Mouse (Mus musculus) hindbrain, embryonic 14.5 days (tissue): ENCODE results near the gene Gm49776. TPM values are rescaled to one million over a fixed set of nuclear protein-coding genes. Genes with fewer than 3 reads are reported as not detected.
A peak's percentile ranks its signal among the peaks of the same experiment; 100 is the strongest.

ENCODE experiments used
- ATAC-seq: fragments of 200-750 bp; cut with Nextera tagmentation; 2 replicates; pipeline ENCODE4 v1.8.0; 2017; ENCODE audit warnings: moderate number of reproducible peaks, mild to moderate bottlenecking, moderate TSS enrichment, moderate library complexity; ENCODE audit not compliant: low FRiP score
- DNase-seq: peaks from one replicate; pipeline ENCODE4 v3.0.0-alpha.2; 2015; ENCODE audit warnings: low spot score
- H3K27ac ChIP-seq: fragments of 300-500 bp; sonication (generic); 2 replicates; pipeline ENCODE4 v1.5.1; 2014; ENCODE audit warnings: mild to moderate bottlenecking, moderate library complexity
- H3K27me3 ChIP-seq: fragments of 300-500 bp; sonication (generic); 2 replicates; pipeline ENCODE4 v1.6.1; 2014; ENCODE audit warnings: mild to moderate bottlenecking, low read length, mixed read lengths; ENCODE audit not compliant: control insufficient read depth, insufficient read depth
- H3K36me3 ChIP-seq: fragments of 300-500 bp; sonication (generic); replicated peaks from 2 replicates; pipeline ENCODE4 v1.6.1; 2014; ENCODE audit not compliant: control insufficient read depth, insufficient read depth
- H3K4me1 ChIP-seq: fragments of 300-500 bp; sonication (generic); replicated peaks from 2 replicates; pipeline ENCODE4 v1.6.1; 2014; ENCODE audit warnings: antibody characterized with exemption, low read length, mixed read lengths; ENCODE audit not compliant: control insufficient read depth, insufficient read depth
- H3K4me2 ChIP-seq: fragments of 300-500 bp; sonication (generic); replicated peaks from 2 replicates; pipeline ENCODE4 v1.6.1; 2014; ENCODE audit warnings: mild to moderate bottlenecking, moderate library complexity
- H3K4me3 ChIP-seq: fragments of 300-500 bp; sonication (generic); replicated peaks from 2 replicates; pipeline ENCODE4 v1.5.1; 2014; ENCODE audit warnings: mild to moderate bottlenecking, low read length
- H3K9ac ChIP-seq: fragments of 300-500 bp; sonication (generic); 2 replicates; pipeline ENCODE4 v1.6.1; 2014
- H3K9me3 ChIP-seq: fragments of 300-500 bp; sonication (generic); 2 replicates; pipeline ENCODE4 v1.6.1; 2016; ENCODE audit warnings: low read length; ENCODE audit not compliant: control insufficient read depth
- WGBS: fragments of 180-500 bp; shearing (Covaris S2); extraction: QIAGEN DNeasy Blood & Tissue Kit; methylation state at CpG from one replicate; pipeline ENCODE4 v1.1.7; 2014; 5-methylcytosine and 5-hydroxymethylcytosine counted together
- polyA plus RNA-seq: library from polyadenylated mRNA; unstranded; fragments of >200 nt; fragmentation: Nextera tagmentation; extraction: Ambion mirVana; gene quantifications from 2 replicates; pipeline ENCODE4 v1.2.1, GENCODE M21; 2014

Gene Gm49776
- polyA plus RNA-seq, 1 experiment from 2014 or later = not detected

GRCm38 (mm10) chr16:18217579-18217978 is 40.5 kb downstream of the Gm49776 start, which contains the start of gene Ccdc188:
Gene Ccdc188 (plus strand): TSS chr16:18217879.
- Histone ChIP-seq H3K27ac (no peak within 1 kb of the TSS), H3K27me3 (no peaks in the 10 kb centered on the region), H3K9me3 (no peaks in the 10 kb centered on the region), H3K9ac (no peak within 1 kb of the TSS; the same call in 1 of the 2 replicates), H3K4me2 (no peak within 1 kb of the TSS), H3K4me3 (no peak within 1 kb of the TSS), H3K4me1 (peaks cover 47% of the 10 kb centered on the region), H3K36me3 (peaks cover 17% of the 10 kb centered on the region)
- DNase-seq (no peak), ATAC-seq (no peak)
- 90% methylated on average over 4 of the region's 4 CpGs for WGBS

GRCm38 (mm10) chr16:18214858-18215257 is 43.3 kb downstream of the Gm49776 start:
- Histone ChIP-seq H3K4me2 (peak overlapping the region; percentile 53), H3K9me3 (no peaks in the 10 kb centered on the region), H3K27me3 (no peaks in the 10 kb centered on the region), H3K27ac (peak overlapping the region; percentile 92), H3K9ac (peak overlapping the region; percentile 53), H3K4me3 (peak overlapping the region; percentile 26), H3K4me1 (peaks cover 51% of the 10 kb centered on the region), H3K36me3 (no peaks in the 10 kb centered on the region)
- ATAC-seq (no peak), DNase-seq (peak; percentile 29)
- 45% methylated on average over 7 of the region's 7 CpGs for WGBS

GRCm38 (mm10) chr16:18213689-18214088 is 44.4 kb downstream of the Gm49776 start:
- no peaks in the 10 kb centered on the region for H3K36me3 ChIP-seq
- no peaks in the 10 kb centered on the region for H3K27me3 ChIP-seq
- peaks cover 48% of the 10 kb centered on the region for H3K4me1 ChIP-seq

GRCm38 (mm10) chr16:18211417-18212171 is 46.5 kb downstream of the Gm49776 start:
- H3K27me3 ChIP-seq = no peaks in the 10 kb centered on the region
- DNase-seq (peak; percentile 97), ATAC-seq (peak; percentile 19; the same call in 1 of the 2 replicates)
- no peak overlapping the region for H3K4me3 ChIP-seq
- H3K4me2 ChIP-seq = no peak overlapping the region
- no peak overlapping the region for H3K9ac ChIP-seq
- H3K27ac ChIP-seq = 0 out of 2 replicates have a peak overlapping the region, but pooled peaks have one; percentile 29
- no peaks in the 10 kb centered on the region for H3K36me3 ChIP-seq
- WGBS = 44% methylated on average over 10 of the region's 10 CpGs
- H3K4me1 ChIP-seq = peaks cover 48% of the 10 kb centered on the region
- H3K9me3 ChIP-seq = no peaks in the 10 kb centered on the region

More at GRCm38 (mm10) chr16:18213689-18214088, 44.4 kb downstream of the Gm49776 start:
- peak overlapping the region; percentile 92 for H3K27ac ChIP-seq
- H3K4me3 ChIP-seq = peak overlapping the region; percentile 26
- H3K9me3 ChIP-seq = no peaks in the 10 kb centered on the region
- peak; percentile 91 for DNase-seq
- peak overlapping the region; percentile 53 for H3K4me2 ChIP-seq
- peak; percentile 89 for ATAC-seq
- 7% methylated on average over 6 of the region's 6 CpGs for WGBS
- H3K9ac ChIP-seq = peak overlapping the region; percentile 53

GRCm38 (mm10) chr16:18210701-18211416 is 47.3 kb downstream of the Gm49776 start:
- no peak for ATAC-seq
- H3K4me3 ChIP-seq = no peak overlapping the region
- H3K9ac ChIP-seq = no peak overlapping the region
- no peaks in the 10 kb centered on the region for H3K27me3 ChIP-seq
- H3K4me1 ChIP-seq = peaks cover 43% of the 10 kb centered on the region
- H3K36me3 ChIP-seq = no peaks in the 10 kb centered on the region
- H3K4me2 ChIP-seq = no peak overlapping the region
- H3K27ac ChIP-seq = no peak overlapping the region
- WGBS = 22% methylated on average over 8 of the region's 8 CpGs
- DNase-seq = peak; percentile 73
- no peaks in the 10 kb centered on the region for H3K9me3 ChIP-seq

GRCm38 (mm10) chr16:18203430-18204091 is 54.6 kb downstream of the Gm49776 start:
- WGBS = 62% methylated on average over 7 of the region's 7 CpGs
- ATAC-seq (no peak), DNase-seq (no peak)
- no peak overlapping the region for H3K27ac ChIP-seq
- no peak overlapping the region for H3K4me3 ChIP-seq
- no peaks in the 10 kb centered on the region for H3K27me3 ChIP-seq
- H3K4me1 ChIP-seq = peaks cover 10% of the 10 kb centered on the region
- H3K36me3 ChIP-seq = no peaks in the 10 kb centered on the region
- H3K9me3 ChIP-seq = no peaks in the 10 kb centered on the region
- H3K9ac ChIP-seq = no peak overlapping the region
- no peak overlapping the region for H3K4me2 ChIP-seq

GRCm38 (mm10) chr16:18202061-18202460 is 56.1 kb downstream of the Gm49776 start:
- DNase-seq (no peak), ATAC-seq (no peak)
- H3K9ac ChIP-seq = no peak overlapping the region
- whole genome bisulfite sequencing = 100% methylated on average over 1 of the region's 1 CpGs
- no peaks in the 10 kb centered on the region for H3K36me3 ChIP-seq
- no peaks in the 10 kb centered on the region for H3K9me3 ChIP-seq
- no peak overlapping the region for H3K27ac ChIP-seq
- H3K4me2 ChIP-seq = no peak overlapping the region
- no peak overlapping the region for H3K4me3 ChIP-seq
- H3K4me1 ChIP-seq = peaks cover 10% of the 10 kb centered on the region
- H3K27me3 ChIP-seq = no peaks in the 10 kb centered on the region

GRCm38 (mm10) chr16:18201620-18202019 is 56.5 kb downstream of the Gm49776 start:
- Histone ChIP-seq H3K9me3 (no peaks in the 10 kb centered on the region), H3K4me1 (peaks cover 10% of the 10 kb centered on the region), H3K9ac (no peak overlapping the region), H3K4me3 (no peak overlapping the region), H3K27ac (no peak overlapping the region), H3K36me3 (no peaks in the 10 kb centered on the region), H3K4me2 (no peak overlapping the region), H3K27me3 (no peaks in the 10 kb centered on the region)
- DNase-seq (no peak), ATAC-seq (no peak)
- 44% methylated on average over 1 of the region's 1 CpGs for WGBS

GRCm38 (mm10) chr16:18200062-18200461 is 58.1 kb downstream of the Gm49776 start:
- Histone ChIP-seq H3K9ac (no peak overlapping the region), H3K27ac (no peak overlapping the region), H3K4me2 (no peak overlapping the region), H3K27me3 (no peaks in the 10 kb centered on the region), H3K36me3 (no peaks in the 10 kb centered on the region), H3K4me3 (no peak overlapping the region), H3K4me1 (peaks cover 10% of the 10 kb centered on the region), H3K9me3 (no peaks in the 10 kb centered on the region)
- DNase-seq (no peak), ATAC-seq (no peak)
- WGBS = 85% methylated on average over 2 of the region's 2 CpGs
